Mouse (Mus musculus) heart, adult 11 months (tissue): ENCODE measurements around the gene Xpr1.
A peak's percentile ranks its signal among the peaks of the same experiment; 100 is the strongest.

Experiments
- DNase-seq: peaks from one replicate; pipeline ENCODE4 v3.0.0; 2022

Xpr1 gene

GRCm38 (mm10) chr1:155249896-155250295, 167.3 kb downstream of the Xpr1 start:
- DNase-seq, result peak; percentile 66

GRCm38 (mm10) chr1:155248041-155248440, 169.2 kb downstream of the Xpr1 start:
- DNase-seq, result peak; percentile 79

- no peak for DNase-seq
Measured at GRCm38 (mm10) chr1:155247441-155247840, 169.8 kb downstream of the Xpr1 start.

DNA sequence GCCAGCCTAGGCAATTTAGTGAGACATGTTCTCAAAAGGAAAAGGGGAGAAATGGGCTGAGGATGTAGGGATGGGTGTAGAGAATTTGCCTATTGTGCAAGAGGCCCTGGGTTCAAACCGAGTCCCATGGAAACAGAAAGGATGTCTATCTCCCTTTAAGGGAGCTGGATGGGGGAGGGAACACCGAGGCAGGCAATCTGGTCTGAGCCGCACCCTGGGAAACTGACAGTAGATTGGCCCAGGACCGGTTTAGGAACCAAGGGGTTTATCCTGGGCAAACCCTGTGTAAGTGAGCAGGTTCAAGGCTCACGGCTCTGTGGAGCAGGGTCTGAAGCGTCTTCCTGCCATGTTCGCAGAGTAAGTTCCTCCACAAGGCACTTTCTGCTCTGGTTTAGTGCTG, 171.7 kb downstream of the Xpr1 start:
- DNase-seq, result peak; percentile 90

GRCm38 (mm10) chr1:155244771-155245211, 172.4 kb downstream of the Xpr1 start:
- DNase-seq, result no peak

GRCm38 (mm10) chr1:155243797-155244770, 173.1 kb downstream of the Xpr1 start, which contains the start of gene BC034090:
Gene BC034090, minus strand, starts transcription at chr1:155244444.
- DNase-seq, result peak; percentile 97

DNA sequence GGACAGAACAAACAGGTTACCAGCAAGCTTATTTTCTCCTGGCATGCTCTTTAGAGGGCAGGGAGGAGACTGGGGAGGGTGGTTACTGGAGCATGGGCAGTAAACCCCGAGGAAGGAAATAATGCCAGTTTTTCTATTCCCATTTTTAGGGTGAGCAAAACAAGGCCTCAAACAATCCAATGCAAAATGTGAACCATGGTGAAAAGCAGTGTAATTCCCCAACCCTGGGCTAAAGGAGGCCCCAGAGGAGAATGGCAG, 174.8 kb downstream of the Xpr1 start:
- peak; percentile 84 for DNase-seq

DNA sequence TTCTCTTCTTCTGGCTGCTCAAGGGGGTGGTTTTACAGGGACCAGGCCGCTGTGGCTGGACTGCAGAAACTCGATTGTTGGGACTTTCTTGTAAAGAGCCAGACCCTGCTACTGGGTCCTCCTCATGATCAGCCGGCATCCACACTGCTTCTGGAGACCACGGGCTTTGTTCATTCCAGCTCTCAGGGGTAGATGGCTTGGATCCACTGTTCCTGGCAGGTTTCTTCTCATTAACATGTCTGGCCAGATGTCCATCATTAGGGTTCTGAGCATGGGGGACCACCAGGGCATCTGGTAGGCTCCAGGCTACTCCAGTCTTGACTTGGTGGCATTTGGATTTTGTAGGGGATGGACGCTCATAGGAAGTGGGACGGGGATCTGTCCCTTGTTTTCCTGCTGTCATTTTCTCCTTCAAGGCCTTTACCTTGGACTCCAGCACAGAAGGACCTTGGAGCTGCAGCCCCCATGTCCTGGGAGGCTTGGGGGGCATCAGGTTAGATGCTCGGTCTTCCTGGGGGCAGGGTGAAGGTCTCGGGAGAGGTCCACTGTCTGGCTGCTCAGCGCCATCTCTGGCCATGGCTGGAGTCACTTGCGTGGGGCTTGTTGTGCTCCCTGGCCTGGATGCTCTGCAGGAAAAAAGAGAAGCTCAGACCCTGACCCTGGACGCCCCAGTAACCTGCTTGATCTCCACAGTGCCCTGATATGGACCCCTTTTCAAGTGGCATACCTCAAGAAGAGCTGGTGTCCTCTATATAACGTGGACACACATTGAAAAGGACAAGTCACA, 175.3 kb downstream of the Xpr1 start:
- peak; percentile 90 for DNase-seq

DNA sequence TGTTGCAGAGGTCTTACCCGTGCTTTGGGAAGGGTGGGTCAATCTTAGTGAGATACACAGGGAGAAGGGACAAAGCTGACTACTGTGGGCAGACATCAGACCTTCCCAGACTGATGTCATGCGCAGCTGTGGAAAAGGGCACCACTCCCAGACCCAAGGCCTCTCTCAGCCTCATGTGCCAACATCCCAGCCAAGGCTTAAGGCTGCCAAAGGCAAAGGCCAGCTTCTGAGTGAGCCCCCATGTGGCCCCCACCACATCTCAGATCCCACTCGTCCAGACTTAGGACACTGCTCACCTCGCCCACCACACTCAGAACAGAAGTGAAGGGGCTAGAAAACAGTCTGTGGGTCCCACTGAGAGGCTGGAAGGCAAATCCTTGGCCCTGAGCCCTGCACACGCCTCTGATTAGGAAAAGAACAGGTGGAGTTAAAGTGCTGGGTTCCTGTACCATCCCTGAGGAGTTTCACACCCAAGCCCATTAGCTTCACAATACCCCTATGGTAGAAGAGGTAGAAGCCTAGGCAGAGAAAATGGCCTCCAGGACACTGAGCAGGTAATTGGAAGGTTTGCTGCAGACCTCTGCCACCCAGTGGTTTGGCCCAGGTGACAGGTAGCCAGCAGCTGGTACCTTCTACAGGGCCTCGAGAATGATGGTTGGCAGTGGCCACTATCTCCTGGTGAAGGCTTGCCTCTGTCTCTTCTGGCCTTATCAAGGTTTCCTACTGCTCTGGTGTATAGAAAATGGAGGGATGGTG, 177.1 kb downstream of the Xpr1 start:
- DNase-seq, result peak; percentile 97

GRCm38 (mm10) chr1:155239169-155239568, 178.0 kb downstream of the Xpr1 start:
- no peak for DNase-seq

DNA sequence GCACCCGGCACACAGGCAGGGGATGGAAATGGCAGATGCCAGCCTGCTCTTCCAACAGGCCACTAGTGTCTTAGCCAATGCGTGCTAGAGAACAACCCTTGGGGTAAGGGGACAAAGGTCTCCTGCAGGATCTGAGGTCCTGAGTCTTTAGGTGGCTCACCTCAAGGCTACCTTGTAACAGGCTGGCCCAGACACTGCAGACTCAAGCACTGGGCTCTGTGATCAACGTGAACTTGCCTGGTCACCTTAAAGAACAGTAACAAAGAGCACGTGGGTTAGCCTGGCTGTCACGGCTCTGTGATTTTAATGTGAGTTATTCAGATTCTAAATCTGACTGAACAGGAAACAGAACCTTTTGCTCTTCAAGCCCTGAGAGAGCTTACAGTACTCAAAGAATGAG, 179.1 kb downstream of the Xpr1 start:
- DNase-seq, result no peak

- peak; percentile 93 for DNase-seq
Measured at GRCm38 (mm10) chr1:155237390-155237789, 179.8 kb downstream of the Xpr1 start.

DNA sequence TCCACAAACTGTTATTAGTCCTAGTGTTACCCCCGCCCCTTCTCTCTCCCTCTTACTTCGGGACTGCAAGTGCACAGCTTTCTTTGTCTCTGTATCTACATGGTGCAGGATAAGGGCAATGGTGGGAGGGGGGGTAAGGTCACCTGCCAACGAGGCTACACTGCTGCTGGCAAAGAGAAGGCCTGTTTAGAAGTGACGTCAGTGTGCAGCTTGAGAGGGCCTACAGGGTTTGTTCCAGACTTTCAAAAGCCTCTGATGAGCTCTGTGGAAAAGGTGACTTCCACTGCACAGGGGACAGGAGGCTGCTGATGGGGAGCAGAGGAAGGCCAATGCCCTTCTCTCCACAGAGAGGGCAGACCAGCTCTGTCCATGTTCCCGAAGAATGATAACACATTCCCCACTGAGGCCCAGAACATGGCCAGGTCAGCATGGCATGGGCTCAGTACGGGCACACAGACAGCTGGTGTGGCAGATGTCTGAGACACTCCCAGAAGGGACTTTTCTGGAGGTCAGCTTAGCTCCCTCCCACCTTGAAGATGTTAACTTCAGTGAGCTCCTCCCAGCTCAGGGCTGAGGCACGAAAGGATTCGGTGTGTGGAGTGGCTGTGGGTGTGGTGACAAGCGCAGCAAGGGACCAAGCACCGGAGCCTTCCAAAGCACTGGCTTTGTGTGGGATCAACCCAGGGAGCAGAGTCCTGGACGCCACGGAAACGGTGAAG, 180.8 kb downstream of the Xpr1 start:
- peak; percentile 97 for DNase-seq

GRCm38 (mm10) chr1:155235641-155236040, 181.6 kb downstream of the Xpr1 start:
- DNase-seq, result no peak

DNA sequence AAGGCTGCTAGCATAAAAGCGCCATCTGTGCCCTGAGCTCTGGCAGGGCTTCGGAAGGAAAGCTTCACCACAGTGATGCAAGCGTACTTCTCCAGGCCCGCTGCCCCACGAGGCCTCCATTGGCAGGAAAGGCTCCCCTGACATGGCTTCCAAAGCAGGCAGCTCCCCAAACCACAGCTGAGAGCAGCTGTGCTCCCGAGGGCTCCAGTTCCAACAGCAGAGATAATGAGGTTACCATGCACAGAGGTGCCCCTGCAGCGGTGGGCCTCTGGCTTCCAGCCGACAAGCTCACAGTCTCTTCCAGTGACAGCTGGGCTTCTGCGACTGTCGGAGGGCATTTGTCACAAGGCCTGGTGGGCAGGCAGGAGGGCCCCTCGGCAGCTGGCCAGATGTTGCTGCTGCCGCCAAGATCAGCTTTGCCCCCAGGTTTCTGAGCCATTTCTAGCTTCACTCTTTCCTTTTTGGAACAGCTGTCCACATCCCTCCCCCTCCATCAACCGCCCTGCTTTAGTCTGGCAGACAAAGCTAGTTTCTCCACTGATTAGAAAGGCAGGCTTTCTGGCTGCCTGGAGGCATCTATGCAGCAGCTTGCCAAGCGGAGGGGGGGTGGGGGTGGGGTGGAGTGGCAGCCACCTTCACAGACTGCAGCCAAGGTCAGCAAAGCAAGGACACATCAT, 183.1 kb downstream of the Xpr1 start:
- DNase-seq, result peak; percentile 99

DNA sequence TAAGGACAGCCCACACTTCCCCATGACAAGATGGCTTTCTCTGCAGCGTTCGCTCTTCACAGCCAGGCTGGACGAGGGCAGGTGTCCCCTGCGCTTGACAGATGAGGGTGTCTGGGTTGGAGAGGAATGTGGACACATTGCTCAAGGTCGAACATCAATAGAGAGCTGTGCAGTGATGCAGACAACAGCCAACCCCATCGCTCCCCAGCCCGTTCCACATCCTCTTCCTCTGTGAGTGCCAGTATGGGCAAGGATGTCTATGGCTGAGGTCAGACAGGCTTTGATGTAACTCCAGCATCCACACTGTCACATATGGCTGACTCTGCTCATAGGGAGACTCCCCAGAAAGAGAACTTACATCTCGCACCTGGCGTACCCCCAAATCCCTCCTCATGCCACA, 183.8 kb downstream of the Xpr1 start:
- no peak for DNase-seq

GRCm38 (mm10) chr1:155232786-155233185, 184.4 kb downstream of the Xpr1 start:
- no peak for DNase-seq

GRCm38 (mm10) chr1:155232385-155232784, 184.8 kb downstream of the Xpr1 start:
- no peak for DNase-seq

DNA sequence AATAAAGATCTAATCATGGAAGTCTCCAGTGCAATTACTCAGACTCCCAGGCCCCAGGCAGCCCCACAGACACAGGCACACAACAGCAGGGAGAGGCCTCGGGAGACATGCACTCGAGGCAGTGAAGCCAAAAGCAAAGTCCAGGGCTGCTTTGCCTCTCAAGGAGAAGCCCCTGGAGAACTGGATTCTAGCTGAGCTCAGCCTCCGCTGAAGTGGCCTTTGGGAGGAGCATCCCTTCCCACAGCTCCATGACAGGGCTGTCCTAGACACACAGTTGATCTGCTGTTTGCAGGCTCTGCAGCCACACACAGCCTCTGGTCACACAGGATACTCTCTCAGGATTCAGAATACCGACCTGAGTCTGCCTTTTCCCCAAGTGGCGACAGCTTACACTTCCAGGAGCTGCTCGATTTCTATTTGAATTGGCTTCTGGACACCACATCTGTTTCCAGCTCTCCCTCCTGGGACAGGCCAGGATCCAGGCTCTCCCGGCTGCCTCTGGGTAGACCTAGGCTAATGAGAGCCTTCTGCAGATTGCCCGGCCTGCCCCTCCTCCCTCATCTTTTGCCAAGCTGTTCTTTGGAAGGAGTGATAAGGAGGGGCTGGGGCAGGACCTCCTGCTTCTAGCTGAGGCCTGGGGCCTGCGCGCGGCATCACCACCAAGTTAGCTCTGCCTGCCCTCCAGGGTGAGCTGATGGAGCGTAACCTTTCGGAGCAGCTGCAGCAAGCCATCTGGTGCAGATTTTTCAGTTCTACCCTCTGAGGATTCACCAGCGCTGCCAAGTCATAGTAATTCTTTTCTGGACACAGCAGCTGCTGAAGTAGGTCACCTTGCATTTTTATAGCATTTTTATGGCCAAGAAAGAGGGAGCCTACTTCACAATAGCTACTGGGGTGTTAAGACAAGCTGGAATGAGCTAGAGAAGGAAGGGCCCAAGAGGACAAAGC, 187.5 kb downstream of the Xpr1 start:
- DNase-seq, result peak; percentile 98
